Mouse (Mus musculus) ES-E14 (cell line): ENCODE results near the gene Trpv1.

ENCODE experiments used
- MAFK ChIP-seq: IDR thresholded peaks from 2 replicates; pipeline ENCODE4 v1.6.1; 2014; ENCODE audit warnings: mild to moderate bottlenecking, low read depth, low read length, inconsistent platforms; ENCODE audit not compliant: insufficient read depth
- ZNF384 ChIP-seq: IDR thresholded peaks from 2 replicates; pipeline ENCODE4 v1.6.1; 2012; ENCODE audit warnings: low read depth, low read length, inconsistent platforms

- no peak for TF ChIP-seq ZNF384
- no peak for TF ChIP-seq MAFK
Measured at GRCm38 (mm10) chr11:73242199-73242598, 8.1 kb downstream of the Trpv1 start.
